Mouse (Mus musculus) Patski (cell line): ENCODE results near the gene Homer2. TPM values are rescaled to one million over a fixed set of nuclear protein-coding genes. Genes with fewer than 3 reads are reported as not detected.
A peak's percentile ranks its signal among the peaks of the same experiment; 100 is the strongest.

ENCODE experiments used
- ATAC-seq: fragments of 100-300 bp; one replicate; pipeline ENCODE4 v1.8.0; 2021
- CTCF ChIA-PET: fragments of 350-600 bp; sonication (Branson Sonifier 250); formaldehyde crosslinking; loops from one replicate; lab custom pipeline; 2022; ENCODE audit warnings: inconsistent platforms; lab: Charles Lee
- POLR2A ChIA-PET: fragments of 350-600 bp; sonication (Branson Sonifier 250); formaldehyde crosslinking; loops from one replicate; lab custom pipeline; 2022; ENCODE audit warnings: antibody characterized with exemption, inconsistent platforms; lab: Charles Lee
- DNase-seq: peaks from one replicate; pipeline ENCODE4 v3.0.0-alpha.2; 2011; ENCODE audit warnings: low read depth, low spot score
- H3K27me3 ChIP-seq: fragments of 371-371 bp; one replicate; pipeline ENCODE4 v1.5.1; 2021
- CTCF ChIP-seq: fragments of 100-300 bp; IDR thresholded peaks from one replicate; pipeline ENCODE4 v1.5.1; 2021
- in situ Hi-C: fragments of 300-500 bp; cut with MboI; formaldehyde crosslinking; loops from 3 replicates; pipeline ENCODE4 v1.11.1; 2018; ENCODE audit warnings: low pct_unique_long_range_greater_than_20kb, mixed read lengths
- polyA plus RNA-seq: library from polyadenylated mRNA; unstranded; gene quantifications from one replicate; pipeline ENCODE4 v1.2.3, GENCODE M21; 2021

The Homer2 gene
- polyA plus RNA-seq, 1 experiment from 2014 or later = 5.5 TPM

DNA sequence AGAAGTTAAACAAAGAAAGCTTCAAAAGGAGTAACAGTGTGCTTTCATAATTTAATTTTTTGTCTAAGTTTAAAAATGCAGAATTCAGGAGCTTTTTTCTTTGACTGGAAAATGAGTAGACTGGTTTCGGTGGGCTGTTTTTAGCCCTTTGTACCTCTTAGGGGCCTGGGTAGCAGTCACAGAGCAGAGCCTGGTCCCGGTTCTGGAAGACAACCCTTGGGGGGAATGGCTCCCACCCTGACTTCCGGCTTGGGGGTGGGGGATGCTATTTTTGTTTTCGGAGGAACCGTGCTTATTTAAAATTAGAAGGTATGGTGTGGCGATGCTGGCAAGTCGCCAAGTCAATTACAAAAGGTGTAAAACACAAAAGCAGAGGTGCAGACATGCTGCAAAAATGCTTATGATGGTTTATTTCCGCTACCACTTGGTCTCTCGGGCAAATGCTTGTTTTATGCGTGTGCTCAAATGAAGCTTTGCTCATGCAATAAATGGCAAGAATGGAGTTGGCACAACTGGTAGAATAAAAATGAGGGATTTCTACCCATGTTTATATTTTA, 34.5 kb downstream of the Homer2 start:
- peaks cover 7% of the 10 kb centered on the region for H3K27me3 ChIP-seq
- ChIA-PET POLR2A (no interaction called here), CTCF (no interaction called here)
- no peak for TF ChIP-seq CTCF
- ATAC-seq (no peak), DNase-seq (no peak)
- in situ Hi-C loops = no loop called here

DNA sequence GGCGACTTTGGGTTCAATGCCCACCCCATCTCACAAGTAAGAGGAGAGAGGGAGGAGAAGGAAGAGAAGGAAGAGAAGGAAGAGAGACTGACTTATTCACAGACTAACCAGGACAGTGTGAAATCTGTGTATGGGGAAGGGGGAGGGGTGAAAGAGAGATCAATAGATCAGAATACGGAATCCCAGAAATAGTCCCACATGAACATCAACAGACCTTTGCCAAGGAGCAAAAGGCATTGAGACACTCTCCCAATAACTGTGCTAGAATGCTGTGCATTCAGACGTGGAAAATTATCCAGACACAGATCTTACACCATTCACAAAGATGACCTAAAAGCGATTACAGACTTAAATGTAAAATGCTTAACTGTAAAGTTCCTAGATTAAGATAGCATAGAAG, 40.2 kb downstream of the Homer2 start:
- DNase-seq (no peak), ATAC-seq (no peak)
- ChIA-PET POLR2A (no interaction called here), CTCF (no interaction called here)
- in situ Hi-C loops = no loop called here
- H3K27me3 ChIP-seq = peaks cover 7% of the 10 kb centered on the region
- TF ChIP-seq CTCF = no peak

- ChIA-PET POLR2A (no interaction called here), CTCF (no interaction called here)
- ATAC-seq (no peak), DNase-seq (no peak)
- no peak for TF ChIP-seq CTCF
- in situ Hi-C loops = no loop called here
- peaks cover 7% of the 10 kb centered on the region for H3K27me3 ChIP-seq
Measured at GRCm38 (mm10) chr7:81666585-81666984, 40.7 kb downstream of the Homer2 start.

DNA sequence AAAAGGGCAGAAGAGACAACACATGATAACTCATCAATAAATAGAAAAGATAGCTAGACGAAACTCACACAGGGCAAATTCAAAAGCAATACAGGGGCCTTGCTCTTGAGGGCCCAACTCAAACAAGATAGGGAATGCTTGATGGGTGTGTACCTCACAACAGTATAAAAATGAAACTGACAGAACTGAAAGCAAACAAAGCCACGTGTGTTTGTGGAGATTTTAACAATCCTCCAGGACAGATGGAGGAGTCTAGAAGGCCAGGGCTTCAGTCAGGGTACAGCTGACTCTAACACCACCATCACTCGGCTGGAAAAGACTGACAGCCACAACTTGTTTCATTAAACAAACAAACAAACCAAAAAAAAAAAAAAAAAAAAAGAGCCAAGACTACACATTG, 44.3 kb downstream of the Homer2 start:
- ChIA-PET CTCF (no interaction called here), POLR2A (no interaction called here)
- no peak for TF ChIP-seq CTCF

DNA sequence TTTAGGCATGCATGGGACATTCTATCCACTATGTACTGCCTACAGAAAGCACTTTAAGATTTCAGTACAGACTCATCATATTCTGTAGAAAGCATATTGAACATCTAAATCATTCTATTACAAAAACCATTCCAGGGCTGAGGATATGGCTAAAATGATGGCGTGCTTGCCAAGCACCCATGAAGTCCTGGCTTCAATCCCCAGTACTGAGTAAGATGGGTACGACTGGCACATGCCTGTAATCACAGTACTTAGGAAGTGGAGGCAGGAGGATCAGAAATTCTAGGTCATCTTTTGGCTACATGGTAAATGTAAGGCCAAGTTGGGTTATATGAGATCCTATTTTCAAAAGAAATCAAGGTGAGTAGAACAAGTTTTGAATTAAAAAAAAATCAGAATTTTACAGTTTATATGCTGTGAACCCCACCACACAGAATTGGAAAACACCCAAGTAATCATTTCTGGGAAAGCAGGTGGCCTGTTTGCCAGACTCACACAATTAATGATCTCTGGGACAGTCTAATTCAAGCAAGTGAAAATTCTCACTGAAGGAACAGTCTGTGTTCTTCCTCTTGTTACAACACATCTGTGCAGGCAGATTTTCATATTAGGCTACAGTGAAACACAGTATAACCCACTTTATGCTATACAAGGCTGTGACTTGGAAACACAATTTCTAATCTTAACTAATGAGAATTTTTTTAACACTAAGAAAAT, 49.5 kb downstream of the Homer2 start:
- in situ Hi-C loops = no loop called here
- ChIA-PET POLR2A (no interaction called here), CTCF (no interaction called here)
- no peaks in the 10 kb centered on the region for H3K27me3 ChIP-seq
- DNase-seq = no peak
- no peak for ATAC-seq
- no peak for TF ChIP-seq CTCF

More for the DNA sequence above, 44.3 kb downstream of the Homer2 start:
- H3K27me3 ChIP-seq = no peaks in the 10 kb centered on the region
- in situ Hi-C loops = no loop called here
- DNase-seq (no peak), ATAC-seq (no peak)

GRCm38 (mm10) chr7:81657055-81657454, 50.3 kb downstream of the Homer2 start:
- DNase-seq (no peak), ATAC-seq (no peak)
- TF ChIP-seq CTCF = no peak
- POLR2A ChIA-PET = no interaction called here
- H3K27me3 ChIP-seq = no peaks in the 10 kb centered on the region
- in situ Hi-C loops = no loop called here
- CTCF ChIA-PET = no interaction called here

DNA sequence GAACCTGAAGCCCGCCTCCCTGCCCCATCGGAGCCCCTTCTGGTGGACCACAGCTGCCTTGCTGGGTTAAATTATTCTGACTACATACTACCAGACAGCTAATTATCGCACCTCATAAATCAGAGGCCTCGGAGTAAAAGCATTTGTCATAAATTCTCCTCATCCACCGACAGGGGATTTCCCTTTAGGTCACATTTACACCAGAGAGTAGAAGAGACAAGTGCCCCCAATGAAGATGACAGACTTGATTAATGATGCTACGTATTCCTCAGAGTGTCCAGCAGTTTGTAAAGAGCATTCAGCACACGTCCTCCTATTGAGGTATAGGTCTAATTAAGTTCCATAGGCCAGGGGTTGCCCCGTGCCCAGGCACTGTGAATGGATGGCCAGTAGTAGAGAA, 50.7 kb downstream of the Homer2 start:
- H3K27me3 ChIP-seq = no peaks in the 10 kb centered on the region
- ATAC-seq (no peak), DNase-seq (no peak)
- TF ChIP-seq CTCF = no peak
- CTCF ChIA-PET = no interaction called here
- POLR2A ChIA-PET = no interaction called here
- in situ Hi-C loops = no loop called here

GRCm38 (mm10) chr7:81654946-81655718, 52.2 kb downstream of the Homer2 start:
- no peak for TF ChIP-seq CTCF
- H3K27me3 ChIP-seq = peaks cover 4% of the 10 kb centered on the region
- CTCF ChIA-PET = no interaction called here
- no peak for ATAC-seq
- in situ Hi-C loops = no loop called here
- POLR2A ChIA-PET = no interaction called here
- DNase-seq = peak; percentile 19

- ATAC-seq = no peak
- H3K27me3 ChIP-seq = peaks cover 4% of the 10 kb centered on the region
- CTCF ChIA-PET = no interaction called here
- in situ Hi-C loops = no loop called here
- no peak for TF ChIP-seq CTCF
- POLR2A ChIA-PET = no interaction called here
- DNase-seq = no peak
Measured at GRCm38 (mm10) chr7:81653988-81654387, 53.3 kb downstream of the Homer2 start.

GRCm38 (mm10) chr7:81652296-81652695, 55.0 kb downstream of the Homer2 start:
- no peak for TF ChIP-seq CTCF
- ChIA-PET CTCF (no interaction called here), POLR2A (interaction anchor here (0.6 kb wide), 1 partner anchor 8 kb away, joined by 3 read pairs; no protein-coding TSS in a partner anchor)
- H3K27me3 ChIP-seq = peaks cover 7% of the 10 kb centered on the region
- in situ Hi-C loops = no loop called here
- ATAC-seq (no peak), DNase-seq (no peak)

DNA sequence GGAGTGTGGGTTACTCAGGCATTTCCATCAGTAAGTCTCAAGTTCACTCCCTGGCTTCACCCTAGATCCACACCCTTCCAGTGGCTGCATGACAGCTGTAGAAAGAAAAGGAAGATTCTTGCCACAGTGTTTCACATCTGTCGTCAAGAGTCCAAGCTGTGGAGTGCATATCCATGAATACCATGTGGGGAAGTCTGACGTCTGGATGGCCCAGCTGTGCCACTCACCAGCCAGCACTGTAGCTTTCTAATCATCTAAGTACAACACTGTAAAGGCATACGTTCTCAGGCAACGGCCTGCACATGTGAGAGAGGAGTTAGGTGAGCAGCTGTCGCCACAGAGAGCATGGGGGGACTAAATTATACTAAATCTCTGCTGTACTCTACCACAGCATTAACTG, 56.0 kb downstream of the Homer2 start:
- DNase-seq (no peak), ATAC-seq (no peak)
- ChIA-PET CTCF (no interaction called here), POLR2A (no interaction called here)
- no peak for TF ChIP-seq CTCF
- in situ Hi-C loops = no loop called here
- H3K27me3 ChIP-seq = peaks cover 9% of the 10 kb centered on the region
